Mouse (Mus musculus): Measurements from ENCODE around the gene Gemin6. TPM values are rescaled to one million over a fixed set of nuclear protein-coding genes. Genes with fewer than 3 reads are reported as not detected.

Gemin6 gene
- polyA plus RNA-seq (2012): 0.53 and 0.84 TPM in 2 replicates

GRCm38 (mm10) chr17:80224326-80225116 lies at the start of gene Gemin6:
TSS of gene Gemin6 (plus strand) at chr17:80224441.
- no peak for TF ChIP-seq GATA1 (IDR thresholded peaks at IDR 0.05; ENCODE audit: low read length)

GRCm38 (mm10) chr17:80174699-80175385 lies 49.4 kb upstream of the Gemin6 start:
- TF ChIP-seq GATA1 (IDR thresholded peaks at IDR 0.05; ENCODE audit: low read length): no peak

GRCm38 (mm10) chr17:80175386-80175739 lies 48.9 kb upstream of the Gemin6 start:
- TF ChIP-seq GATA1 (IDR thresholded peaks at IDR 0.05; ENCODE audit: low read length): no peak

- no peak for TF ChIP-seq GATA1 (IDR thresholded peaks at IDR 0.05; ENCODE audit: low read length)
These were observed 48.3 kb upstream of the Gemin6 start for GRCm38 (mm10) chr17:80175966-80176365.

GRCm38 (mm10) chr17:80179959-80180358 lies 44.3 kb upstream of the Gemin6 start:
- no peak for TF ChIP-seq GATA1 (IDR thresholded peaks at IDR 0.05; ENCODE audit: low read length)

GRCm38 (mm10) chr17:80180468-80180867 lies 43.8 kb upstream of the Gemin6 start:
- TF ChIP-seq GATA1 (IDR thresholded peaks at IDR 0.05; ENCODE audit: low read length): no peak

- no peak for TF ChIP-seq GATA1 (IDR thresholded peaks at IDR 0.05; ENCODE audit: low read length)
These were observed 40.6 kb upstream of the Gemin6 start for GRCm38 (mm10) chr17:80183615-80184014.

- TF ChIP-seq GATA1 (IDR thresholded peaks at IDR 0.05; ENCODE audit: low read length): no peak
These were observed 31.2 kb upstream of the Gemin6 start for GRCm38 (mm10) chr17:80193075-80193474.

GRCm38 (mm10) chr17:80199160-80199778 lies 25.0 kb upstream of the Gemin6 start:
- no peak for TF ChIP-seq GATA1 (IDR thresholded peaks at IDR 0.05; ENCODE audit: low read length)

- no peak for TF ChIP-seq GATA1 (IDR thresholded peaks at IDR 0.05; ENCODE audit: low read length)
These were observed 18.6 kb upstream of the Gemin6 start for GRCm38 (mm10) chr17:80205657-80206056.

GRCm38 (mm10) chr17:80206301-80206670 lies 18.0 kb upstream of the Gemin6 start:
- no peak for TF ChIP-seq GATA1 (IDR thresholded peaks at IDR 0.05; ENCODE audit: low read length)

GRCm38 (mm10) chr17:80206671-80207581 lies 17.3 kb upstream of the Gemin6 start, which contains the start of the genes Srsf7 and Ttc39d:
TSS of gene Srsf7 (minus strand) at chr17:80207307.
TSS of gene Ttc39d (plus strand) at chr17:80207460.
- no peak for TF ChIP-seq GATA1 (IDR thresholded peaks at IDR 0.05; ENCODE audit: low read length)

GRCm38 (mm10) chr17:80220131-80220530 lies 4.1 kb upstream of the Gemin6 start:
- TF ChIP-seq GATA1 (IDR thresholded peaks at IDR 0.05; ENCODE audit: low read length): no peak

GRCm38 (mm10) chr17:80221202-80221601 lies 3.0 kb upstream of the Gemin6 start:
- TF ChIP-seq GATA1 (IDR thresholded peaks at IDR 0.05; ENCODE audit: low read length): no peak

GRCm38 (mm10) chr17:80221890-80222628 lies 2.2 kb upstream of the Gemin6 start:
- TF ChIP-seq GATA1 (IDR thresholded peaks at IDR 0.05; ENCODE audit: low read length): no peak

All from G1E-ER4 (cell line).